Mouse (Mus musculus) kidney, adult 10 weeks (tissue): ENCODE data around the gene Sgce. TPM values are rescaled to one million over a fixed set of nuclear protein-coding genes. Genes with fewer than 3 reads are reported as not detected.

ENCODE experiments used
- polyA plus RNA-seq: library from polyadenylated mRNA; stranded (reverse); fragments of 350-450 nt; fragmentation: Illumina TruSeq; extraction: RNeasy Lipid Tissue Mini Kit (QIAGEN cat#74804); gene quantifications from one replicate; pipeline ENCODE4 v1.2.3, GENCODE M21; 2014; ENCODE audit warnings: low read depth, low replicate concordance

Sgce gene
- polyA plus RNA-seq, result 20.4 TPM

DNA sequence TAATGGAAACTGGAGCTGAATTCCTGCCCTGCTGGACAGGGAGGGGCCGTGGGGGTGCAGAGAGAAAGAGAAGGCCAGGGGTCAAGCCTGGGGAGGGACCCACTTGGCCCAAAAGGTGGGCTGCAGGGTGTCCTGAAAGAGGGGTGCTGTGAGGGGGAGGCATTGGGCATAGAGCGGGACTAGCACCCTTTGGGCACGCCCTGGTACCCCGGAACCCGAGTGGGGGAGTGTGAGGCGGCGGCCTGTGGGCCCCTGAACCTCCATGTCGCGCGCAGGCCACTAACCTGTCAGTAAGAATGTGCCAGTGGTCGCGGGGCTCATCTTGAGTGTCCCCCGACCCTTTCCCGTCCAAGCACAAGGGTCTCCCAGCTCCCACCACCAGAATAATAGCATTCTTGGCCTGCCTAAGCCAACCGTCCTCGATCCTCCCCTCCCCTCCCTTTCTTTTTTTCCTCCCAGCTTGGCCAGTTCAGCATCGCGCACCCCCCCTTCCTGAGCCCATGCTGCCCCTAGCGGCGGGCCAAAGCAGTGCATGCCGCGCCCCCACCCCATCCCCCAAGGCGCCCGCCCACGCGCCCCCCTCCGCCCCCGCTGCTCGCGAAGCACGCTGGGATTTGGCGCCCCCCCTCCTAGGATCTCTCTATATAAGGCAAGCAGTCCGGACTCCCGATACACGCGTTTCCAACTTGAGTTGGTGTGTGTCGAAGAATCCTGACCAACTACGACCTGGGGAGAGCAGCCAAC lies at the start of gene Sgce, which contains the start of gene Peg10:
TSS of gene Sgce (minus strand) at position 512 of the 744 bp plus-strand sequence.
TSS of gene Peg10 (plus strand) at position 611 of the 744 bp plus-strand sequence.

Other genes with a start within 250 kb of the Sgce start
- 18.1 TPM for gene Col1a2, start 242.4 kb downstream of the Sgce start, polyA plus RNA-seq
- 76.0 TPM for gene Casd1, start 146.4 kb downstream of the Sgce start, polyA plus RNA-seq
- 1.2 TPM for gene Peg10, start 99 bp upstream of the Sgce start, polyA plus RNA-seq
- 11.1 TPM for gene Ppp1r9a, start 155.7 kb upstream of the Sgce start, polyA plus RNA-seq